Mouse (Mus musculus) G1E (cell line): ENCODE data around the gene 2010111I01Rik.

Experiments used
- CTCF ChIP-seq: IDR thresholded peaks from 2 replicates; pipeline ENCODE4 v1.5.1; 2012; ENCODE audit warnings: low read depth, low read length, inconsistent platforms, mixed read lengths
- GATA1 ChIP-seq: IDR thresholded peaks from 2 replicates; pipeline ENCODE4 v1.6.1; 2012; ENCODE audit warnings: borderline replicate concordance, low read length, inconsistent platforms, mixed read lengths
- GATA2 ChIP-seq: IDR thresholded peaks from 2 replicates; pipeline ENCODE4 v1.6.1; 2012; ENCODE audit warnings: low read depth, low read length, inconsistent platforms, borderline replicate concordance
- POLR2AphosphoS5 ChIP-seq: IDR thresholded peaks from 2 replicates; pipeline ENCODE4 v1.6.1; 2012; ENCODE audit warnings: low read depth, low read length, inconsistent platforms; ENCODE audit not compliant: insufficient replicate concordance

GRCm38 (mm10) chr13:63319814-63320213 lies 355.1 kb downstream of the 2010111I01Rik start:
- TF ChIP-seq CTCF (no peak), GATA1 (no peak), POLR2AphosphoS5 (no peak), GATA2 (no peak)
